Mouse (Mus musculus) testis, adult 2 months (tissue): ENCODE data around the gene Clec18a.

Experiments
- CTCF ChIP-seq: fragments of 200-500 bp; IDR thresholded peaks from 2 replicates; pipeline ENCODE4 v1.5.1; 2012; ENCODE audit warnings: low read depth, mild to moderate bottlenecking, inconsistent platforms, low read length, moderate library complexity; ENCODE audit not compliant: control insufficient read depth, insufficient read depth, insufficient replicate concordance
- POLR2A ChIP-seq: fragments of 200-500 bp; IDR thresholded peaks from 2 replicates; pipeline ENCODE4 v1.6.1; 2012; ENCODE audit warnings: low read depth, mild to moderate bottlenecking, inconsistent platforms, low read length, moderate library complexity; ENCODE audit not compliant: control insufficient read depth

DNA sequence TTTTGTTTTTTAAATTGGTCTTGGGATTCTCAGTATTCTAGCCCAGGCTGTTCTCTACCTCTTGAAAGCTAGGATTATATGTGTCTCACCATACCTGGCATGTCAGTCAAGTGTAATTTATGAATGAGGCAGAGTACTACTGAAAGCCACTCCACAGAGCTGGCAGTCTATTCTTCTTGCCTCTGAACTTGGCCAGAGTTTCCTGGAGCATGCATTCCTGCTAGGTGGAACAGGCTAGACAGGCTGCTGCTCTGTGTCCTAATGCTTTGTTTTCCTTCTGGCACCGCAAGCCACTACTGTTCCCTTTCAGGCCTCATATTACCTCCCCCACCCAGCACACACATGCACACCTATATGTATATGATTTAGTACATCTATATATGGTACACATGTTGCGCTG is 38.5 kb upstream of the Clec18a start:
- TF ChIP-seq CTCF = no peak
- no peak for TF ChIP-seq POLR2A
